Mouse (Mus musculus): ENCODE measurements around the gene Kcnd3. TPM values are rescaled to one million over a fixed set of nuclear protein-coding genes. Genes with fewer than 3 reads are reported as not detected.

The Kcnd3 gene
- polyA plus RNA-seq (2012; ENCODE audit: insufficient read depth, low replicate concordance) = not detected in 2 replicates

GRCm38 (mm10) chr3:105451627-105452555 lies at the start of gene Kcnd3:
Kcnd3 (plus strand) TSS chr3:105452330.
- Histone ChIP-seq H3K4me3 (replicated peaks) (peak within 1 kb of the TSS; percentile 83), H3K36me3 (replicated peaks; ENCODE audit: low read length) (no peaks in the 10 kb centered on the region), H3K9me3 (no peaks in the 10 kb centered on the region), H3K4me1 (peaks cover 24% of the 10 kb centered on the region), H3K27me3 (replicated peaks) (peaks cover 92% of the 10 kb centered on the region)
- no peak for TF ChIP-seq FLI1 (IDR thresholded peaks at IDR 0.05; ENCODE audit: low read length)
- no peak for TF ChIP-seq GATA1 (IDR thresholded peaks at IDR 0.05; ENCODE audit: borderline replicate concordance, low read length)

- peak overlapping the region; percentile 62 for H3K4me3 ChIP-seq (replicated peaks)
- TF ChIP-seq FLI1 (IDR thresholded peaks at IDR 0.05; ENCODE audit: low read length) (no peak), GATA1 (IDR thresholded peaks at IDR 0.05; ENCODE audit: borderline replicate concordance, low read length) (no peak)
- H3K4me1 ChIP-seq = peaks cover 20% of the 10 kb centered on the region
- peaks cover 34% of the 10 kb centered on the region for H3K27me3 ChIP-seq (replicated peaks)
- 0 out of 2 replicates have a peak, but pooled peaks cover 1% of the 10 kb centered on the region for H3K9me3 ChIP-seq
- no peaks in the 10 kb centered on the region for H3K36me3 ChIP-seq (replicated peaks; ENCODE audit: low read length)
These were observed 49.5 kb upstream of the Kcnd3 start for GRCm38 (mm10) chr3:105402676-105403075.

GRCm38 (mm10) chr3:105403410-105404076 lies 48.6 kb upstream of the Kcnd3 start:
- no peak overlapping the region for H3K4me3 ChIP-seq (replicated peaks)
- H3K9me3 ChIP-seq = no peaks in the 10 kb centered on the region
- TF ChIP-seq GATA1 (IDR thresholded peaks at IDR 0.05; ENCODE audit: borderline replicate concordance, low read length) = no peak
- TF ChIP-seq FLI1 (IDR thresholded peaks at IDR 0.05; ENCODE audit: low read length) = no peak
- H3K36me3 ChIP-seq (replicated peaks; ENCODE audit: low read length) = no peaks in the 10 kb centered on the region
- peaks cover 36% of the 10 kb centered on the region for H3K27me3 ChIP-seq (replicated peaks)
- H3K4me1 ChIP-seq = peaks cover 20% of the 10 kb centered on the region

GRCm38 (mm10) chr3:105404077-105404446 lies 48.1 kb upstream of the Kcnd3 start:
- Histone ChIP-seq H3K27me3 (replicated peaks) (peaks cover 33% of the 10 kb centered on the region), H3K36me3 (replicated peaks; ENCODE audit: low read length) (no peaks in the 10 kb centered on the region), H3K9me3 (no peaks in the 10 kb centered on the region), H3K4me3 (replicated peaks) (no peak overlapping the region), H3K4me1 (peaks cover 20% of the 10 kb centered on the region)
- no peak for TF ChIP-seq GATA1 (IDR thresholded peaks at IDR 0.05; ENCODE audit: borderline replicate concordance, low read length)

- Histone ChIP-seq H3K27me3 (replicated peaks) (peaks cover 25% of the 10 kb centered on the region), H3K4me3 (replicated peaks) (no peak overlapping the region), H3K36me3 (replicated peaks; ENCODE audit: low read length) (no peaks in the 10 kb centered on the region), H3K4me1 (peaks cover 20% of the 10 kb centered on the region), H3K9me3 (no peaks in the 10 kb centered on the region)
- no peak for TF ChIP-seq FLI1 (IDR thresholded peaks at IDR 0.05; ENCODE audit: low read length)
- no peak for TF ChIP-seq GATA1 (IDR thresholded peaks at IDR 0.05; ENCODE audit: borderline replicate concordance, low read length)
These were observed 46.6 kb upstream of the Kcnd3 start for GRCm38 (mm10) chr3:105405516-105405915.

GRCm38 (mm10) chr3:105406036-105406435 lies 46.1 kb upstream of the Kcnd3 start:
- Histone ChIP-seq H3K4me1 (peaks cover 20% of the 10 kb centered on the region), H3K9me3 (no peaks in the 10 kb centered on the region), H3K4me3 (replicated peaks) (no peak overlapping the region), H3K27me3 (replicated peaks) (peaks cover 22% of the 10 kb centered on the region), H3K36me3 (replicated peaks; ENCODE audit: low read length) (no peaks in the 10 kb centered on the region)
- TF ChIP-seq GATA1 (IDR thresholded peaks at IDR 0.05; ENCODE audit: borderline replicate concordance, low read length) (no peak), FLI1 (IDR thresholded peaks at IDR 0.05; ENCODE audit: low read length) (no peak)

- Histone ChIP-seq H3K4me1 (peaks cover 7% of the 10 kb centered on the region), H3K9me3 (no peaks in the 10 kb centered on the region), H3K4me3 (replicated peaks) (no peak overlapping the region), H3K36me3 (replicated peaks; ENCODE audit: low read length) (no peaks in the 10 kb centered on the region), H3K27me3 (replicated peaks) (peaks cover 16% of the 10 kb centered on the region)
- no peak for TF ChIP-seq GATA1 (IDR thresholded peaks at IDR 0.05; ENCODE audit: borderline replicate concordance, low read length)
- no peak for TF ChIP-seq FLI1 (IDR thresholded peaks at IDR 0.05; ENCODE audit: low read length)
These were observed 43.9 kb upstream of the Kcnd3 start for GRCm38 (mm10) chr3:105408211-105408610.

GRCm38 (mm10) chr3:105410810-105411209 lies 41.3 kb upstream of the Kcnd3 start:
- no peak for TF ChIP-seq FLI1 (IDR thresholded peaks at IDR 0.05; ENCODE audit: low read length)
- TF ChIP-seq GATA1 (IDR thresholded peaks at IDR 0.05; ENCODE audit: borderline replicate concordance, low read length) = no peak
- H3K27me3 ChIP-seq (replicated peaks) = peaks cover 10% of the 10 kb centered on the region

GRCm38 (mm10) chr3:105411776-105412175 lies 40.4 kb upstream of the Kcnd3 start:
- H3K4me1 ChIP-seq = no peaks in the 10 kb centered on the region
- TF ChIP-seq GATA1 (IDR thresholded peaks at IDR 0.05; ENCODE audit: borderline replicate concordance, low read length) (no peak), FLI1 (IDR thresholded peaks at IDR 0.05; ENCODE audit: low read length) (no peak)
- no peaks in the 10 kb centered on the region for H3K9me3 ChIP-seq
- H3K36me3 ChIP-seq (replicated peaks; ENCODE audit: low read length) = no peaks in the 10 kb centered on the region
- H3K4me3 ChIP-seq (replicated peaks) = no peak overlapping the region
- peaks cover 10% of the 10 kb centered on the region for H3K27me3 ChIP-seq (replicated peaks)

More at GRCm38 (mm10) chr3:105410810-105411209, 41.3 kb upstream of the Kcnd3 start:
- no peak overlapping the region for H3K4me3 ChIP-seq (replicated peaks)
- H3K4me1 ChIP-seq = no peaks in the 10 kb centered on the region
- no peaks in the 10 kb centered on the region for H3K36me3 ChIP-seq (replicated peaks; ENCODE audit: low read length)
- no peaks in the 10 kb centered on the region for H3K9me3 ChIP-seq

GRCm38 (mm10) chr3:105412229-105412628 lies 39.9 kb upstream of the Kcnd3 start:
- TF ChIP-seq GATA1 (IDR thresholded peaks at IDR 0.05; ENCODE audit: borderline replicate concordance, low read length) (no peak), FLI1 (IDR thresholded peaks at IDR 0.05; ENCODE audit: low read length) (no peak)
- Histone ChIP-seq H3K27me3 (replicated peaks) (peaks cover 10% of the 10 kb centered on the region), H3K4me3 (replicated peaks) (no peak overlapping the region), H3K36me3 (replicated peaks; ENCODE audit: low read length) (no peaks in the 10 kb centered on the region), H3K9me3 (no peaks in the 10 kb centered on the region), H3K4me1 (no peaks in the 10 kb centered on the region)

Data from megakaryocyte, embryonic 14.5 days (primary cell).